Mouse (Mus musculus) midbrain, embryonic 16.5 days (tissue): ENCODE data around the gene Smpd4. TPM values are rescaled to one million over a fixed set of nuclear protein-coding genes. Genes with fewer than 3 reads are reported as not detected.
"Not testable (repeated sequence)": the region's sequence is repeated elsewhere in the genome, so short reads cannot be mapped to it uniquely, and the experiment has no call there.

Experiments
- ATAC-seq: fragments of 200-750 bp; cut with Nextera tagmentation; 2 replicates; pipeline ENCODE4 v1.8.0; 2017; ENCODE audit warnings: moderate TSS enrichment
- H3K27ac ChIP-seq: fragments of 300-500 bp; sonication (generic); 2 replicates; pipeline ENCODE4 v1.5.1; 2014; ENCODE audit warnings: mild to moderate bottlenecking, low read length, mixed read lengths
- H3K27me3 ChIP-seq: fragments of 300-500 bp; sonication (generic); 2 replicates; pipeline ENCODE4 v1.6.1; 2014; ENCODE audit warnings: low read depth, low read length, mixed read lengths; ENCODE audit not compliant: control insufficient read depth, insufficient read depth
- H3K36me3 ChIP-seq: fragments of 300-500 bp; sonication (generic); 2 replicates; pipeline ENCODE4 v1.6.1; 2014; ENCODE audit warnings: mild to moderate bottlenecking, low read length, moderate library complexity, mixed read lengths; ENCODE audit not compliant: control insufficient read depth, insufficient read depth
- H3K4me1 ChIP-seq: fragments of 300-500 bp; sonication (generic); 2 replicates; pipeline ENCODE4 v1.6.1; 2014; ENCODE audit warnings: mild to moderate bottlenecking, low read length, mixed read lengths; ENCODE audit not compliant: control insufficient read depth, insufficient read depth
- H3K4me2 ChIP-seq: fragments of 300-500 bp; sonication (generic); 2 replicates; pipeline ENCODE4 v1.6.1; 2014; ENCODE audit warnings: mild to moderate bottlenecking, low read length, mixed read lengths
- H3K4me3 ChIP-seq: fragments of 300-500 bp; sonication (generic); 2 replicates; pipeline ENCODE4 v1.5.1; 2014; ENCODE audit warnings: low read depth, mild to moderate bottlenecking, low read length, moderate library complexity, mixed read lengths
- H3K9ac ChIP-seq: fragments of 300-500 bp; sonication (generic); 2 replicates; pipeline ENCODE4 v1.6.1; 2014; ENCODE audit warnings: low read depth, low read length, mixed read lengths
- H3K9me3 ChIP-seq: fragments of 300-500 bp; sonication (generic); replicated peaks from 2 replicates; pipeline ENCODE4 v1.6.1; 2014; ENCODE audit warnings: mild to moderate bottlenecking, low read length, mixed read lengths; ENCODE audit not compliant: control insufficient read depth, poor library complexity, severe bottlenecking
- WGBS: fragments of 180-500 bp; shearing (Covaris S2); extraction: QIAGEN DNeasy Blood & Tissue Kit; methylation state at CpG from one replicate; pipeline ENCODE4 v1.1.7; 2014; 5-methylcytosine and 5-hydroxymethylcytosine counted together
- polyA plus RNA-seq: library from polyadenylated mRNA; unstranded; fragments of >200 nt; fragmentation: Nextera tagmentation; extraction: Ambion mirVana; gene quantifications from 2 replicates; pipeline ENCODE4 v1.2.1, GENCODE M21; 2015

Smpd4 gene
- polyA plus RNA-seq, 1 experiment from 2014 or later: 28.4 TPM

DNA sequence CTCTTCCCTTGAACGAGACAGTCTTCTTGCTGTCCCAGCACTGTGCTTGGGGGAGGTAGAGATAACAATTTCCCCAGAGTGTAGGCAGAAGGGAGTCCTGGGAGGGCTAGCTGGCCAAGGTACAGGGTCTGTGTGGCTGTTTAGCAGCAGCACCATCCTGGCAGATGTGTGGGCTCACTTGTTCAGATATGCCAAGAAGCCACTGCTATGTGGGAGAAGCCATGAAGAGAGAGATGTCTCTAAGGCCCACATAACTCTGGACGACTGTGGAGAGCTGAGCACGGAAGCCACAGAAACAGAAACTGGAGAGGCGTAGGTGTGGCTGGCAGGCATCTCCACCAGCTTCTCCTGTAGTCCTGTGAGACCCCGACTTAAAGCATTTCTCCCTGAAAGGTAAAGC lies 13.5 kb upstream of the Smpd4 start:
- no peaks in the 10 kb centered on the region for H3K36me3 ChIP-seq
- no peak overlapping the region for H3K9ac ChIP-seq
- no peaks in the 10 kb centered on the region for H3K27me3 ChIP-seq
- H3K4me2 ChIP-seq: no peak overlapping the region
- 76% methylated on average over 5 of the region's 5 CpGs for WGBS
- H3K4me3 ChIP-seq: no peak overlapping the region
- no peaks in the 10 kb centered on the region for H3K9me3 ChIP-seq
- H3K27ac ChIP-seq: no peak overlapping the region
- ATAC-seq: no peak
- no peaks in the 10 kb centered on the region for H3K4me1 ChIP-seq

DNA sequence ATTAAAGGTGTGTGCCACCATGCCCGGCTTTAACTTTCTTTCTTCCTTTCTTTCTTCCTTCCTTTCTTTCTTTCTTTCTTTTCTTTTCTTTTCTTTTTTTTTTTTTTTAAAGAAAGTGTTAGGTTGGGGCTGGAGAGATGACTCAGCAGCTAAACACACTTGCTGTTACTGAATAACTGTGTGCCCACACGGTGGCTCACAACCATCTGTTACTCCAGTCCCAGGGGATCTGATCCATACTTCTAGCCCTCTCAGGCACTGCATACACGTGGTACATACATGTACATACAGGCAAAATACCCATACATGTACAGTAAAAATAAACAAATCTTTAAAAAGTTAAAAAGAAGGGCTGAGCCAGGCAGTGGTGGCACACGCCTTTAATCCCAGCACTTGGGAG lies 7.8 kb upstream of the Smpd4 start:
- WGBS: 69% methylated on average over 4 of the region's 4 CpGs
- Histone ChIP-seq H3K4me3 (no peak overlapping the region), H3K36me3 (no peaks in the 10 kb centered on the region), H3K9ac (no peak overlapping the region), H3K9me3 (no peaks in the 10 kb centered on the region), H3K27me3 (no peaks in the 10 kb centered on the region), H3K4me2 (no peak overlapping the region), H3K4me1 (no peaks in the 10 kb centered on the region), H3K27ac (no peak overlapping the region)
- no peak for ATAC-seq

DNA sequence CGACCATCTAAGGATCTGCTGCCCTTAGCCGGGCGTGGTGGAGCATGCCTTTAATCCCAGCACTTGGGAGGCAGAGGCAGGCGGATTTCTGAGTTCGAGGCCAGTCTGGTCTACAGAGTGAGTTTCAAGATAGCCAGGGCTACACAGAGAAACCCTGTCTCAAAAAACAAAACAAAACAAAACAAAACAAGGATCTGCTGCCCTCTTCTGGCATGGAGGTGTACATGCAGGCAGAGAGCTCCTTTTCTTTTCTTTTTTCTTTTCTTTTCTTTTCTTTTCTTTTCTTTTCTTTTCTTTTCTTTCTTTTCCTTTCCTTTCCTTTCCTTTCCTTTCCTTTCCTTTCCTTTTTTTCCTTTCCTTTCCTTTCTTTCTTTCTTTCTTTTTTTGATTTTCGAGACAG lies 4.4 kb upstream of the Smpd4 start:
- 90% methylated on average over 6 of the region's 6 CpGs for WGBS
- not testable (repeated sequence) for H3K27me3 ChIP-seq, H3K4me3 ChIP-seq, H3K4me1 ChIP-seq, H3K9me3 ChIP-seq, H3K9ac ChIP-seq, H3K36me3 ChIP-seq, H3K27ac ChIP-seq, ATAC-seq, H3K4me2 ChIP-seq

DNA sequence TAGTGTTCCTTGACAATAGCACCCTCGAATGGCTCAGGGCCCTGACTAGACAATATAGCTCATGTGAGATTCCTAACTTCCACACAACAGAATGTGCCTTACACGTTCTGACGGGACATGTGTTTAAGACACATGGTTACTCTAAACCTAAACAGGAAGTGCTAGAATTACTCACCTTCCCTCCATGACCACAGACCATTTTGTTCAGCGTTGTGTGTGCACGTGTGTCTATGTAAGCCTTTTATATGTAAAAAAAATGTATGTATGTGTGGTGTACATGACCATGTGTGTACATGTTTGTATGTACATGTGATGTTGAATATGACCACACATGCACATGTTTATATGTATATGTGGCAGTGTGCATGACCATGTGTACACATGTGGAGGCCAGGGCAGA lies 2.9 kb upstream of the Smpd4 start:
- no peak for ATAC-seq
- H3K4me1 ChIP-seq: peaks cover 9% of the 10 kb centered on the region
- no peak overlapping the region for H3K4me3 ChIP-seq
- no peaks in the 10 kb centered on the region; the same call in 1 of the 2 replicates for H3K27me3 ChIP-seq
- H3K36me3 ChIP-seq: no peaks in the 10 kb centered on the region
- H3K27ac ChIP-seq: no peak overlapping the region
- H3K4me2 ChIP-seq: no peak overlapping the region
- H3K9ac ChIP-seq: no peak overlapping the region
- H3K9me3 ChIP-seq: no peaks in the 10 kb centered on the region
- WGBS: 86% methylated on average over 5 of the region's 5 CpGs

DNA sequence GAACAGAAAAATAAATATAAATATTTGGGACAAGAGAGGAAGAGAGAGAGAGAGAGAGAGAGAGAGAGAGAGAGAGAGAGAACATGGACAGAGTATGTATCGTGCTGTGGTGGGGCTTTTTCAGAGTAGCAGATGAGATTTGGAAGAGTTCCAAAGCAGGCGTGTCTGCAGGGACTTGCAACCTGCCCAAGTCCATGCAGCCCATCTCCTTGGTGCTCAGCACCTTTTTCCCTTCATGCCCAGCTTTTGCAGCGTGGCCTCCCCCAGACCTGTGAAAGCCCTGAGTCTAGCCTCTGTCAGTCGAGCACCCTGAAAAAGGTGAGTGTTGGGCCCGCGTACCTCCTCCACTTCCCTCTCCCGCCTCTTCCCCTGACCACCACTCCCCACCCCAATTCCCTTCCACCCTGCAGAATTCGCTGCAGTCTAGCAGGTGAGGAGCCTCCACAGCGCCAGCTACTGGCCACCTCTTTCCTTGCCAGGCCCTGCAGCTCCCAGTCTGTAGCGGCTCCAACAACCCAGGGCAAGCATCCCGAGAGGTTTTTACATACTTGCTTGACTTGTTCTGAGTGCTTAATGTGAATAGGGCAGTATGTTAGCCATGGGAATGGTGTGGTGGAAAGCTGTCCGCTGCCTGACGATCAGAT lies 1.1 kb upstream of the Smpd4 start:
- no peaks in the 10 kb centered on the region for H3K36me3 ChIP-seq
- no peak overlapping the region for H3K4me2 ChIP-seq
- no peaks in the 10 kb centered on the region; the same call in 1 of the 2 replicates for H3K27me3 ChIP-seq
- H3K4me3 ChIP-seq: no peak overlapping the region
- no peak overlapping the region for H3K27ac ChIP-seq
- H3K9me3 ChIP-seq: no peaks in the 10 kb centered on the region
- no peak for ATAC-seq
- 18% methylated on average over 13 of the region's 13 CpGs for WGBS
- no peak overlapping the region for H3K9ac ChIP-seq
- H3K4me1 ChIP-seq: peaks cover 9% of the 10 kb centered on the region

DNA sequence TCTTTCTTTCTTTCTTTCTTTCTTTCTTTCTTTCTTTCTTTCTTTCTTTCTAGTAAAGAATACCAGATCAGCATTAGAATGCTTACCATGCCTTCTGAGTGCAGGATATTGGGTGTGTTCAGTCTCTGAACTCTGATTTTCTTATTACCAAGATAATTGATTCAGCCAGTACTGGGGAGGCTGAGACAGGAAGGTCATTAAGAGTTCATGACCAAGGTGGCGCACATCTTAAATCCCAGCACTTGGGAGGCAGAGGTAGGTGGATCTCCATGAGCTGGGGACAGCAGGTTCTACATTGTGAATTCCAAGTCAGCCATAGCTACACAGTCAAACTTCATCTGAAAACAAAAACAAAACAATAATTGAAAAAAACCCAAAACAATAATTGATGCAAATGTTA lies 2.8 kb downstream of the Smpd4 start:
- H3K9me3 ChIP-seq: no peaks in the 10 kb centered on the region
- peaks cover 15% of the 10 kb centered on the region for H3K36me3 ChIP-seq
- WGBS: 100% methylated on average over 1 of the region's 1 CpGs
- H3K9ac ChIP-seq: no peak overlapping the region
- H3K4me3 ChIP-seq: no peak overlapping the region
- H3K27ac ChIP-seq: no peak overlapping the region
- H3K4me1 ChIP-seq: peaks cover 9% of the 10 kb centered on the region
- no peaks in the 10 kb centered on the region; the same call in 1 of the 2 replicates for H3K27me3 ChIP-seq
- ATAC-seq: no peak
- no peak overlapping the region for H3K4me2 ChIP-seq

DNA sequence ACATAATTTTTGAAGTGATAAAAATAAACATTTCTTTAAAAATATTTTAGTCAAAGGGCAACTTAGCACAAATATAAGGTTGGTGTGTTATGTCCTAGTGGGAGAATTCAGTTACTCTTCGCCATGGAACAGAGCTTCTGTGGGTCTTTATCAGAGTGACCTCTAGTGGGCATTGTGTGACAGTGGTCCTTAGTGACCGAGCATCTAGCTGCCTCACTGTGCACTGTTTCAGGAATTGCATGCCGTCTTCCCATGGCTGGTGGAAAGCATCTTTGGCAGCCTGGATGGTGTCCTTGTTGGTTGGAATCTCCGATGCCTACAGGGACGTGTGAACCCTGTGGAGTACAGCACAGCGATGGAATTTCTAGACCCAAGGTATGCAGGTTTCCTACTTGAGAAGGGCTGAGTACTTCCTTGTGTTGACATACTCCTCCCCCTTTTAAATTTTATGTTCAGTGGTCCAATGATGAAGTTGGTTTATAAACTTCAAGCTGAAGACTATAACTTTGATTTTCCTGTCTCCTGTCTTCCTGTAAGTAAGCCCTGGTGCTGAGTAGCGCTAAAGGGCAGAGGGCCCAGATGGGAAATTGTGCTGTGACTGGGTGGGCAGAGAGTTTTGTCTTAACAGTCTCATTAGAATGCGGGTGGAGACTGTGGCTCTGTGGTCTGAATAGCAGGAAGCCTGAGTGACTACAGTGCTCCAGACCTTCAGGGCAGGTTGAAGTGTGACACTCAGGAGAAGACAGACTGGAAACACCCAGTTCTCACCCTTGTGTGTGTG lies 6.5 kb downstream of the Smpd4 start:
- H3K27me3 ChIP-seq: no peaks in the 10 kb centered on the region
- H3K9ac ChIP-seq: no peak overlapping the region
- no peak overlapping the region for H3K27ac ChIP-seq
- no peaks in the 10 kb centered on the region for H3K9me3 ChIP-seq
- WGBS: 74% methylated on average over 8 of the region's 8 CpGs
- H3K36me3 ChIP-seq: peaks cover 40% of the 10 kb centered on the region
- H3K4me2 ChIP-seq: no peak overlapping the region
- H3K4me3 ChIP-seq: no peak overlapping the region
- H3K4me1 ChIP-seq: 0 out of 2 replicates have a peak, but pooled peaks cover under 1% of the 10 kb centered on the region
- 0 out of 2 replicates have a peak, but pooled peaks have one; percentile 45 for ATAC-seq

DNA sequence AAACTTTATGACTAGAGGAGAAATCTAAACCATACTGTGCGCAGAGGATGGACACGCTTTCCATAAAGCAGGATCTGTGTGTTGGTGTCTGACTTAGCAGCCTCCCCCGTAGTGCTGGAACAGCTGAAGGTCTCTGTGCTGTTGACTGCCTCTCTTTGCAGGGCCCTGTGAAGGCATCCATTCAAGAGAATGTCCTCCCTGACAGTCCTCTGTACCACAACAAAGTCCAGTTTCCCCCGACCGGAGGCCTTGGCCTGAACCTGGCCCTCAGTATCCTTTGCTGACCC lies 7.1 kb downstream of the Smpd4 start:
- H3K9ac ChIP-seq: no peak overlapping the region
- no peaks in the 10 kb centered on the region for H3K9me3 ChIP-seq
- 99% methylated on average over 5 of the region's 5 CpGs for WGBS
- H3K36me3 ChIP-seq: peaks cover 43% of the 10 kb centered on the region
- H3K27ac ChIP-seq: no peak overlapping the region
- no peaks in the 10 kb centered on the region for H3K4me1 ChIP-seq
- H3K4me2 ChIP-seq: no peak overlapping the region
- ATAC-seq: no peak
- H3K4me3 ChIP-seq: no peak overlapping the region
- H3K27me3 ChIP-seq: no peaks in the 10 kb centered on the region

DNA sequence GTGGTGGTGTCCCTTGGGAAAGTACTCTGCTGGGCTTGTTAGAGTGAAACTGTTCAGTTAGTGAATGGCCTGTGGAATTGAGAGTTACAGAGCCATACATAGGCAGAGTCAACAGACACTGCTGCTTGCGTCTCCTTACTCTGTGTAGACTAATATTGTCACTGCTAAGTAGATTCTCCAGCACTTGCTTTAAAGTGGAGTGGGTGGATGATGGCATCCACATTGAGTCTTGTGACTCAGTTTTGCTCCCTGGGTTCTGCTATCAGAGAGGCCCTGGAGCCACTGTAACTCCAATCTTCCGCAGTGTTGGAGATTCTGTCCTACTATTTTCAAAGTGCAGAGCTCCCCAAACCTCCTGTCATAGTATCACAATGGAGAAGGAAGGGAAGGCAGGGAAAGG lies 13.4 kb downstream of the Smpd4 start:
- Histone ChIP-seq H3K4me3 (no peak overlapping the region), H3K9me3 (no peaks in the 10 kb centered on the region), H3K4me2 (no peak overlapping the region), H3K27me3 (no peaks in the 10 kb centered on the region), H3K9ac (no peak overlapping the region), H3K36me3 (peaks cover 32% of the 10 kb centered on the region), H3K27ac (no peak overlapping the region), H3K4me1 (no peaks in the 10 kb centered on the region)
- WGBS: 96% methylated on average over 2 of the region's 2 CpGs
- no peak for ATAC-seq
